Mouse (Mus musculus) frontal cortex, postnatal 10 days (tissue): Measurements from ENCODE around the gene Ralgps1.
"Not testable (repeated sequence)": the region's sequence is repeated elsewhere in the genome, so short reads cannot be mapped to it uniquely, and the experiment has no call there.

Source experiments
- DNase-seq, 2 experiments: peaks; one replicate each; pipeline ENCODE4 v3.0.0; 2022; ENCODE audit warnings: low spot score in 2 of 2, mixed read lengths in 1 of 2

The Ralgps1 gene

GRCm38 (mm10) chr2:33215177-33215699, 156.0 kb downstream of the Ralgps1 start:
- DNase-seq = no peak

GRCm38 (mm10) chr2:33211263-33211662, 160.0 kb downstream of the Ralgps1 start:
- not testable (repeated sequence) for DNase-seq

GRCm38 (mm10) chr2:33210841-33211240, 160.4 kb downstream of the Ralgps1 start:
- no peak for DNase-seq

- no peak for DNase-seq
These were observed 163.2 kb downstream of the Ralgps1 start for GRCm38 (mm10) chr2:33208134-33208533.

- DNase-seq = no peak
These were observed 164.2 kb downstream of the Ralgps1 start for GRCm38 (mm10) chr2:33207069-33207468.

GRCm38 (mm10) chr2:33205939-33206525, 165.3 kb downstream of the Ralgps1 start:
- DNase-seq = no peak

- no peak for DNase-seq
These were observed 166.3 kb downstream of the Ralgps1 start for GRCm38 (mm10) chr2:33204980-33205379.

GRCm38 (mm10) chr2:33203284-33203683, 168.0 kb downstream of the Ralgps1 start:
- DNase-seq = no peak

GRCm38 (mm10) chr2:33200368-33201068, 170.8 kb downstream of the Ralgps1 start:
- DNase-seq = no peak

GRCm38 (mm10) chr2:33189976-33190375, 181.3 kb downstream of the Ralgps1 start:
- no peak for DNase-seq

- no peak for DNase-seq
These were observed 182.2 kb downstream of the Ralgps1 start for GRCm38 (mm10) chr2:33188925-33189670.

GRCm38 (mm10) chr2:33187874-33188273, 183.4 kb downstream of the Ralgps1 start:
- DNase-seq = no peak

GRCm38 (mm10) chr2:33186505-33186904, 184.8 kb downstream of the Ralgps1 start:
- no peak for DNase-seq

GRCm38 (mm10) chr2:33185258-33185657, 186.0 kb downstream of the Ralgps1 start:
- no peak for DNase-seq

- DNase-seq = no peak
These were observed 186.6 kb downstream of the Ralgps1 start for GRCm38 (mm10) chr2:33184641-33185040.

- no peak for DNase-seq
These were observed 188.0 kb downstream of the Ralgps1 start for GRCm38 (mm10) chr2:33183321-33183720.

GRCm38 (mm10) chr2:33179930-33180630, 191.2 kb downstream of the Ralgps1 start:
- DNase-seq = no peak

- DNase-seq = no peak
These were observed 191.9 kb downstream of the Ralgps1 start for GRCm38 (mm10) chr2:33179171-33179929.

- no peak for DNase-seq
These were observed 192.9 kb downstream of the Ralgps1 start for GRCm38 (mm10) chr2:33178243-33178932.

GRCm38 (mm10) chr2:33177443-33178242, 193.6 kb downstream of the Ralgps1 start:
- no peak for DNase-seq
